Mouse (Mus musculus) heart, embryonic 14.5 days (tissue): ENCODE data around the gene Llgl2. TPM values are rescaled to one million over a fixed set of nuclear protein-coding genes. Genes with fewer than 3 reads are reported as not detected.

Experiments
- microRNA-seq: library from miRNA; unstranded; fragments of <30 nt; microRNA quantifications from one replicate; pipeline ENCODE4, GENCODE M21; 2016
- polyA plus RNA-seq: library from polyadenylated mRNA; unstranded; fragments of >200 nt; fragmentation: Nextera tagmentation; extraction: Ambion mirVana; gene quantifications from 2 replicates; pipeline ENCODE4 v1.2.1, GENCODE M21; 2014

The Llgl2 gene
- polyA plus RNA-seq, 1 experiment from 2014 or later, result 15.5 TPM

Small RNAs within 50 kb of the gene (microRNA-seq; reads per million reads assigned to microRNA genes)
- not detected for gene Mir5621

Other genes starting within 250 kb of the Llgl2 start
- 79.9 and 87.4 TPM in 2 replicates for gene Mrps7, start 220.1 kb upstream of the Llgl2 start, polyA plus RNA-seq
- 16.1 and 17.2 TPM in 2 replicates for gene Gga3, start 220.0 kb upstream of the Llgl2 start, polyA plus RNA-seq
- 31.7 and 32.3 TPM in 2 replicates for gene Mif4gd, start 211.1 kb upstream of the Llgl2 start, polyA plus RNA-seq
- 42.8 and 46.0 TPM in 2 replicates for gene Slc25a19, start 195.8 kb upstream of the Llgl2 start, polyA plus RNA-seq
- gene Grb2, start 115.5 kb upstream of the Llgl2 start, polyA plus RNA-seq, result 59.4 and 63.9 TPM in 2 replicates
- gene Tmem94, start 58.6 kb upstream of the Llgl2 start, polyA plus RNA-seq, result 27.1 and 28.7 TPM in 2 replicates
- gene Caskin2, start 10.4 kb upstream of the Llgl2 start, polyA plus RNA-seq, result 21.0 and 21.1 TPM in 2 replicates
- 18.9 and 24.2 TPM in 2 replicates for gene Tsen54, start 9.3 kb upstream of the Llgl2 start, polyA plus RNA-seq
- gene Myo15b, start 34.4 kb downstream of the Llgl2 start, polyA plus RNA-seq, result 0.09 and 0.22 TPM in 2 replicates
- 48.5 and 51.5 TPM in 2 replicates for gene Smim5, start 75.9 kb downstream of the Llgl2 start, polyA plus RNA-seq
- 1.0 and 2.1 TPM in 2 replicates for gene Smim6, start 88.0 kb downstream of the Llgl2 start, polyA plus RNA-seq
- gene Sap30bp, start 109.2 kb downstream of the Llgl2 start, polyA plus RNA-seq, result 20.1 and 22.9 TPM in 2 replicates
- gene Recql5, start 109.4 kb downstream of the Llgl2 start, polyA plus RNA-seq, result 8.2 and 9.6 TPM in 2 replicates
- 0.84 and 0.93 TPM in 2 replicates for gene Itgb4, start 150.7 kb downstream of the Llgl2 start, polyA plus RNA-seq
- gene Galk1, start 188.7 kb downstream of the Llgl2 start, polyA plus RNA-seq, result 126 and 128 TPM in 2 replicates
- gene H3f3b, start 203.9 kb downstream of the Llgl2 start, polyA plus RNA-seq, result 649 and 684 TPM in 2 replicates
- gene Unk, start 206.3 kb downstream of the Llgl2 start, polyA plus RNA-seq, result 19.3 and 20.9 TPM in 2 replicates